Mouse (Mus musculus): ENCODE data around the gene Sh2b2.

GRCm38 (mm10) chr5:136241161-136241560 is 5.2 kb downstream of the Sh2b2 start:
- TF ChIP-seq CTCF (IDR thresholded peaks at IDR 0.05; ENCODE audit: low read depth, low read length) (no peak), POLR2A (IDR thresholded peaks at IDR 0.05; ENCODE audit: insufficient read depth, low read length) (no peak)

All from ES-Bruce4 (cell line).